Mouse (Mus musculus): ENCODE results near the gene Olfr1369-ps1. TPM values are rescaled to one million over a fixed set of nuclear protein-coding genes. Genes with fewer than 3 reads are reported as not detected.

The Olfr1369-ps1 gene
- polyA plus RNA-seq (2012; rRNA removed; ENCODE audit: low replicate concordance) = not detected in 2 replicates

GRCm38 (mm10) chr13:21111183-21111582 lies at the start of gene Olfr1369-ps1:
Olfr1369-ps1 (plus strand) TSS chr13:21111483.

GRCm38 (mm10) chr13:21074847-21075246 lies 36.4 kb upstream of the Olfr1369-ps1 start, which contains the start of gene Olfr1370:
Olfr1370 (minus strand) TSS chr13:21074947.

GRCm38 (mm10) chr13:21129339-21129738 lies 18.1 kb downstream of the Olfr1369-ps1 start, which contains the start of gene Olfr263:
Olfr263 (plus strand) TSS chr13:21129639.

GRCm38 (mm10) chr13:21145767-21146166 lies 34.5 kb downstream of the Olfr1369-ps1 start, which contains the start of gene Olfr1368:
Olfr1368 (minus strand) TSS chr13:21145867.

Other genes starting within 250 kb of the Olfr1369-ps1 start
- not detected in 2 replicates for gene Olfr1370, start 36.5 kb upstream of the Olfr1369-ps1 start, polyA plus RNA-seq (2012; rRNA removed; ENCODE audit: low replicate concordance)
- not detected in 2 replicates for gene Olfr263, start 18.2 kb downstream of the Olfr1369-ps1 start, polyA plus RNA-seq (2012; rRNA removed; ENCODE audit: low replicate concordance)
- gene Olfr1368, start 34.4 kb downstream of the Olfr1369-ps1 start, polyA plus RNA-seq (2012; rRNA removed; ENCODE audit: low replicate concordance) = not detected in 2 replicates
- gene Trim27, start 68.0 kb downstream of the Olfr1369-ps1 start, polyA plus RNA-seq (2012; rRNA removed; ENCODE audit: low replicate concordance) = 39.6 and 101 TPM in 2 replicates
- not detected in 2 replicates for gene Gpx5, start 181.2 kb downstream of the Olfr1369-ps1 start, polyA plus RNA-seq (2012; rRNA removed; ENCODE audit: low replicate concordance)
- gene Gpx6, start 200.6 kb downstream of the Olfr1369-ps1 start, polyA plus RNA-seq (2012; rRNA removed; ENCODE audit: low replicate concordance) = not detected in 2 replicates
- not detected in 2 replicates for gene Olfr1367, start 235.4 kb downstream of the Olfr1369-ps1 start, polyA plus RNA-seq (2012; rRNA removed; ENCODE audit: low replicate concordance)

Measured in mammary gland, adult 2 months (tissue).